Mouse (Mus musculus): ENCODE measurements around the gene Reps2. TPM values are rescaled to one million over a fixed set of nuclear protein-coding genes. Genes with fewer than 3 reads are reported as not detected.

The Reps2 gene
- total RNA-seq, 4 experiments from 2014 or later, result 124 to 164 (median 138) TPM

Other genes with a start within 250 kb of the Reps2 start
- 100 to 1,000 TPM; 142 to 146 (median 144) TPM for gene Rbbp7, start 116.8 kb upstream of the Reps2 start, total RNA-seq (2022)
- 10 to 100 TPM; 17.9 to 20.6 (median 18.4) TPM for gene Txlng, start 185.8 kb upstream of the Reps2 start, total RNA-seq (2022)
- gene Syap1, start 244.8 kb upstream of the Reps2 start, total RNA-seq (2022), result 10 to 100 TPM; 22.2 to 27.2 (median 25.4) TPM